Mouse (Mus musculus): ENCODE measurements at regions not wholly inside any gene's neighbourhood (a gene's known extent, or its start where the extent isn't known, plus 50 kb on each side); places are given as distances from the start of the nearest gene placed in this dataset.

DNA sequence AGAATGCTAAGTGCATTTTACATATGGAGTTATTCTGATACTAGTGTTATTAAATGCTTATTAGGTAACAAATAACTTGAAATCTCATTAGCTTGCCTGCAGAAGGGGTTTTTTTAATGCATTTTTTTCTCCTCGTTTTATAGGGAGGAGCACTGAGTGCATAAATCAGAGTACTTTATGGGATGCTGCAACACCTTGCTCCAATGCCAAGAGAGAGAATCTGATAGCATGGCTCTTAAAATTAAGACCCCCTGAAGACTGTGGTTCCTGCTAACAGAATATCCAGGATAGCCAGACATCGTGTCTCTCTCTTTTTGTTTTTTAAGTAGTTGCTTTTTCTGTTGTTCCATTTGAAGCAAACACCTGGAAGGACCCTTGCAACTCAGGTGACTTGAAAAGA, 100.8 kb upstream of the Rnaseh2b start:
- DNase-seq (ENCODE audit: low spot score) (no peak), ATAC-seq (replicated peaks; ENCODE audit: low FRiP score) (no peak)
- no peaks in the 10 kb centered on the region for H3K27me3 ChIP-seq (ENCODE audit: control insufficient read depth, insufficient read depth, low read length)
- H3K36me3 ChIP-seq (ENCODE audit: control insufficient read depth, insufficient read depth, low read length) = no peaks in the 10 kb centered on the region
- WGBS = 87% methylated on average over 2 of the region's 2 CpGs
- no peak overlapping the region for H3K4me3 ChIP-seq (ENCODE audit: low read depth, low read length)
- H3K27ac ChIP-seq (ENCODE audit: low read depth, low read length) = no peak overlapping the region
- H3K4me1 ChIP-seq (replicated peaks; ENCODE audit: control insufficient read depth, insufficient read depth, low read length) = no peaks in the 10 kb centered on the region
- H3K9ac ChIP-seq (ENCODE audit: low read length) = no peak overlapping the region
- H3K9me3 ChIP-seq (ENCODE audit: control insufficient read depth, low read length) = no peaks in the 10 kb centered on the region
- H3K4me2 ChIP-seq (ENCODE audit: low read depth, low read length, severe bottlenecking) = no peak overlapping the region

DNA sequence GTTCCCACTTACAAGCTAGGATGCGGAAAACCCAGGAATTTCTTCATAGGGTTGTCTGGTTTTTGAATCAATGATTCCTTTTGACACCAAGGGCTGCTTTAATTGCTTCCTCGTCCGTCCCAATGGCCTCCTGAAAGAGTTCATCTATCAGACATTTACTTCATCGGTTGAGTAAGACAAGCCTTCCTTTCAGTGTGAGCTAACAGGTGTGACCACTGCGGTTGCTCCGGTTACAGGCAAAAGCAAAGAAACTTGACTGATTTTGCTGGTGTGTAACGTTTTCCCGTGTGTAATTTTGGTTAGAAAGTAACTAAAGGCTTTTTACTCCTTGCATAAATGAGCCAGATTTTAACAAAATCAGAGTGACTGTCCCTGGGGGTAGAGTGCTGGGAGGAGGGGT, 99.6 kb upstream of the Rnaseh2b start:
- Histone ChIP-seq H3K9me3 (ENCODE audit: control insufficient read depth, low read length) (no peaks in the 10 kb centered on the region), H3K36me3 (ENCODE audit: control insufficient read depth, insufficient read depth, low read length) (no peaks in the 10 kb centered on the region), H3K27ac (ENCODE audit: low read depth, low read length) (no peak overlapping the region), H3K27me3 (ENCODE audit: control insufficient read depth, insufficient read depth, low read length) (no peaks in the 10 kb centered on the region), H3K4me3 (ENCODE audit: low read depth, low read length) (no peak overlapping the region), H3K4me2 (ENCODE audit: low read depth, low read length, severe bottlenecking) (no peak overlapping the region), H3K9ac (ENCODE audit: low read length) (no peak overlapping the region), H3K4me1 (replicated peaks; ENCODE audit: control insufficient read depth, insufficient read depth, low read length) (no peaks in the 10 kb centered on the region; the same call in 1 of the 2 replicates)
- DNase-seq (ENCODE audit: low spot score) = no peak
- WGBS = 63% methylated on average over 8 of the region's 8 CpGs
- no peak for ATAC-seq (replicated peaks; ENCODE audit: low FRiP score)

DNA sequence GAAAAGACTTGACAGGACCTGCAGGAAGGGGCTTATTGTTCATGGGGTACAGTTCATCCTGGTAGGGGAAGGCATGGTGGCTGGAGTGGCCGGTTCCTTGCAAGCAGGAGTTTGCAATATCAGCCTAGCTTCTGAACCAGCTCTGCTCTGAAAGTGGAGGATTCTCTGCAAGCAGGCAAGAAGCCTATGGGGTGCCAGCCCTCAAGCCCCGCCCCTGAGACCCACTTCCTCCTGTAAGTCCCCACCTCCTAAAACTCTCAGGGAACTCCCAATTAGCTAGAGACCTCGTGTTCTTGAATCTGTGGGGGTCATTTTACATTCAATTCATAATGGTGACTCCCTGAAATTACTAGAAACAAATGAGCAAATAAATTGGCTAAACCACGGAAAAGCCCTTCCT, 99.0 kb upstream of the Rnaseh2b start:
- no peak for DNase-seq (ENCODE audit: low spot score)
- no peak overlapping the region for H3K4me2 ChIP-seq (ENCODE audit: low read depth, low read length, severe bottlenecking)
- H3K27ac ChIP-seq (ENCODE audit: low read depth, low read length) = no peak overlapping the region
- H3K4me3 ChIP-seq (ENCODE audit: low read depth, low read length) = no peak overlapping the region
- no peaks in the 10 kb centered on the region for H3K9me3 ChIP-seq (ENCODE audit: control insufficient read depth, low read length)
- H3K36me3 ChIP-seq (ENCODE audit: control insufficient read depth, insufficient read depth, low read length) = no peaks in the 10 kb centered on the region
- ATAC-seq (replicated peaks; ENCODE audit: low FRiP score) = no peak
- 43% methylated on average over 4 of the region's 4 CpGs for WGBS
- no peak overlapping the region for H3K9ac ChIP-seq (ENCODE audit: low read length)
- no peaks in the 10 kb centered on the region for H3K27me3 ChIP-seq (ENCODE audit: control insufficient read depth, insufficient read depth, low read length)
- H3K4me1 ChIP-seq (replicated peaks; ENCODE audit: control insufficient read depth, insufficient read depth, low read length) = no peaks in the 10 kb centered on the region; the same call in 1 of the 2 replicates

DNA sequence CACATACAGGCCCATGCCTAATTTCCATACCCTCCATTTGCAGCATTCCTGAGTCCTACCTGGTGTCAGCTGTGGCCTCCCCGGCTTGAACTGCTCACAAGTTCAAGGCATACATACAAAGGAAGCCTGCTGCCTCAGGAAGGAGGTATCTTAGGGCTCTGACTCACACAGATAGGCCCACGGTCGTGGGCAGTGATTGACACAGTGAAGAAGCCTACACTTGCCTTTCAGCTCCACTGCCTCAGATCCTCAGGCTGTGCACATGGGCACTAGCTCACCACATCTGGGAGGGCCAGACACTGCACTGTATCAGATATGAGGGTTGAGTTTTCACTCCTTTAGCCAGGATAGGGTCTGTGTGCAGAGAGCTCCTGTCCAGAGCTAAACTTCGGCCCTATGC, 95.6 kb upstream of the Rnaseh2b start:
- Histone ChIP-seq H3K9me3 (ENCODE audit: control insufficient read depth, low read length) (no peaks in the 10 kb centered on the region), H3K4me1 (replicated peaks; ENCODE audit: control insufficient read depth, insufficient read depth, low read length) (no peaks in the 10 kb centered on the region; the same call in 1 of the 2 replicates), H3K9ac (ENCODE audit: low read length) (no peak overlapping the region), H3K27me3 (ENCODE audit: control insufficient read depth, insufficient read depth, low read length) (no peaks in the 10 kb centered on the region), H3K27ac (ENCODE audit: low read depth, low read length) (no peak overlapping the region), H3K4me3 (ENCODE audit: low read depth, low read length) (no peak overlapping the region), H3K4me2 (ENCODE audit: low read depth, low read length, severe bottlenecking) (no peak overlapping the region), H3K36me3 (ENCODE audit: control insufficient read depth, insufficient read depth, low read length) (no peaks in the 10 kb centered on the region)
- DNase-seq (ENCODE audit: low spot score) (no peak), ATAC-seq (replicated peaks; ENCODE audit: low FRiP score) (no peak)
- WGBS = 73% methylated on average over 4 of the region's 4 CpGs

DNA sequence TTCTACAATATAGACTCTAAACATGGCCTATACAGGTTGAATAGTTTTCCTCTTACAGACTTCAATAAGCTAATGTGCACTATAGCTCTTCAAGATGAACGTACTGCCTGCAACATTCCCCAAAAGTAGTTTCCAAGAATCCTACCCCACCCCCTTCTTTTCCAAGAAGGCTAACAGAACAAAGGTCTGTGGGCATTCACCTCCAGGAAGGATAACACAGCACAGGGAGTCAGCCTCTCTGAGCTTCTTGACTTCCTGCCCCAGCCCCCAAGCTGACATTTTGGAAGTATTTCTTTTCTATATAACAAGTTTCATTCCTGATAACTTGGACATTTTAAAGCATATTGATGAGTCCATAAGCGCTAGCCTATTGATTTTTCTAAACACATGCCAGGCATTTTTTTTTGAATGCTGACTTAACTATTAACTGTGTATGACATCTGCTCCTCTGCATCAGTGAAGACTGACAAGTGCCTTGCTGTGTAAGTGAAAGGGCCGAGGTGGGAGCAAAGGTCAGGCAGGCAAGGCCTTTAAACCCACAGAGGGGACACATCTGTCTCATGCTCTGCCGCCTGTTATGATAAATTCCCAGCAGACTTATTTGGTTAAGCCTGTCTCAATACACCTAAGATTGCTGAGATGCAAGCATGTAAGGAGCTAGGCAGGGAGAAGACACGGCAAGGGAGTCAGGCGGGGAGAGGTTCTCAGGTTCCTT, 93.8 kb upstream of the Rnaseh2b start:
- ATAC-seq (replicated peaks; ENCODE audit: low FRiP score) (no peak), DNase-seq (ENCODE audit: low spot score) (no peak)
- H3K4me3 ChIP-seq (ENCODE audit: low read depth, low read length) = no peak overlapping the region
- H3K27me3 ChIP-seq (ENCODE audit: control insufficient read depth, insufficient read depth, low read length) = no peaks in the 10 kb centered on the region
- H3K4me2 ChIP-seq (ENCODE audit: low read depth, low read length, severe bottlenecking) = no peak overlapping the region
- H3K9me3 ChIP-seq (ENCODE audit: control insufficient read depth, low read length) = no peaks in the 10 kb centered on the region
- WGBS = 58% methylated on average over 6 of the region's 6 CpGs
- no peaks in the 10 kb centered on the region for H3K36me3 ChIP-seq (ENCODE audit: control insufficient read depth, insufficient read depth, low read length)
- no peaks in the 10 kb centered on the region; the same call in 1 of the 2 replicates for H3K4me1 ChIP-seq (replicated peaks; ENCODE audit: control insufficient read depth, insufficient read depth, low read length)
- no peak overlapping the region for H3K27ac ChIP-seq (ENCODE audit: low read depth, low read length)
- H3K9ac ChIP-seq (ENCODE audit: low read length) = no peak overlapping the region

DNA sequence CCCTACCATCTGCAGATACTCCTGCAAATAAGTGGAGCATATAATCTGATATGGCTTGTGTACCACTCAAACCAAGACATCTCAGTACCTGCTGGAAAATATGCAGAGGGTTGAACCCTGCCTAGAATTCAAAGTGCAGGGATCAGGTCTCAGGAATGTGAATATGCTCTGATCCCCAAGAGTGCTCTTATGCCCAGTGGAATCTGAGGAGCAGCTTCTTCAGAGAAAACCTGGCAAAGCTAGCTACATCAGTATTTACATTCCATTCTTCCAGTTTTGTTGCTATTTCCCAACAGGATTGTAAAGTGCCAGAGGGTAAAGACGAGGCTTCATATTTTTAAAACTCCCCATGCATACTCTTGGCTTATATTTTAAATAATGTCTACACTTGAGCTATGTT, 77.3 kb upstream of the Rnaseh2b start:
- Histone ChIP-seq H3K36me3 (ENCODE audit: control insufficient read depth, insufficient read depth, low read length) (no peaks in the 10 kb centered on the region), H3K4me3 (ENCODE audit: low read depth, low read length) (no peak overlapping the region), H3K9me3 (ENCODE audit: control insufficient read depth, low read length) (no peaks in the 10 kb centered on the region), H3K4me2 (ENCODE audit: low read depth, low read length, severe bottlenecking) (no peak overlapping the region), H3K4me1 (replicated peaks; ENCODE audit: control insufficient read depth, insufficient read depth, low read length) (no peaks in the 10 kb centered on the region), H3K27me3 (ENCODE audit: control insufficient read depth, insufficient read depth, low read length) (no peaks in the 10 kb centered on the region), H3K27ac (ENCODE audit: low read depth, low read length) (no peak overlapping the region), H3K9ac (ENCODE audit: low read length) (no peak overlapping the region)
- ATAC-seq (replicated peaks; ENCODE audit: low FRiP score) (no peak), DNase-seq (ENCODE audit: low spot score) (no peak)
- WGBS = 65% methylated on average over 1 of the region's 1 CpGs

DNA sequence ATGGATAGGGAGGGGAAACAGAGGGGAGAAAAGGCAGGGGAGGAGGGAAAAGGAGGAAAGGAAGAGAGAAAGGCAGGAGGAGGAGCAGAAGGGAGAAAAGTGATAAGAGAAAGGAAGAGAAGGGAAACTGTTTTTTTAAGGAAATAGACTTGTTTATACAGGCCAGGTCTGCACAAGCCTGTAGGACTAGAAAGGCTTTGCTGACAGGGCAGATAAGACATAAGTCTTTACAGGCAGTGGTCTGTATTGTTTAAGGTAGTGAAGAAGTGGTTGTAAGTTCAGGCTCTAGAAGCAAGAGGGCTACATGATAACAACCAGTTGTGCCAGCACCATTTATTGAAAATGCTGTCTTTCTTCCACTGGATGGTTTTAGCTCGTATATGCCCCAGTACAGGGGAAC, 75.4 kb upstream of the Rnaseh2b start:
- H3K9ac ChIP-seq (ENCODE audit: low read length) = no peak overlapping the region
- no peak overlapping the region for H3K4me3 ChIP-seq (ENCODE audit: low read depth, low read length)
- ATAC-seq (replicated peaks; ENCODE audit: low FRiP score) = no peak
- H3K36me3 ChIP-seq (ENCODE audit: control insufficient read depth, insufficient read depth, low read length) = no peaks in the 10 kb centered on the region
- DNase-seq (ENCODE audit: low spot score) = no peak
- no peak overlapping the region for H3K27ac ChIP-seq (ENCODE audit: low read depth, low read length)
- no peaks in the 10 kb centered on the region for H3K27me3 ChIP-seq (ENCODE audit: control insufficient read depth, insufficient read depth, low read length)
- H3K9me3 ChIP-seq (ENCODE audit: control insufficient read depth, low read length) = no peaks in the 10 kb centered on the region
- no peak overlapping the region for H3K4me2 ChIP-seq (ENCODE audit: low read depth, low read length, severe bottlenecking)
- 100% methylated on average over 1 of the region's 1 CpGs for WGBS
- no peaks in the 10 kb centered on the region for H3K4me1 ChIP-seq (replicated peaks; ENCODE audit: control insufficient read depth, insufficient read depth, low read length)

DNA sequence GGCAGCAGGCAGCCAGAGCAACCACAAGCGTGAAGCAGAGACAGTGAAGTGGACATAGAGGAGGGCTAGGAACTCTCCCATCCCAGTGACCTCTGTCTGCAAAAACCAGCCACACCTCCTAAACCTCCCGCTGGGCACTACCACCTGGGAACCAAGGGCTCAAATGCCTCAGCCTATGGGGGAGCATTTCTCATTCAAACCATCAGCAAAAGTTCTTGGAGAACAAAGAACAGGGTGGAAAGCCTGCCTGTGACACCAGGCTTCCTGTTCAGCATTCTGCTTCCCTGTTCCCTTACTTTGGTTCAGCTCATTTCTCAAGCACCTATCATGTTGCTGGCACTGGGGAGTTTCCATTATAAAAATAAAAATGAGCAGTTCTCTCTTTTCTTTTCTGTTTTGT, 74.4 kb upstream of the Rnaseh2b start:
- H3K36me3 ChIP-seq (ENCODE audit: control insufficient read depth, insufficient read depth, low read length) = no peaks in the 10 kb centered on the region

DNA sequence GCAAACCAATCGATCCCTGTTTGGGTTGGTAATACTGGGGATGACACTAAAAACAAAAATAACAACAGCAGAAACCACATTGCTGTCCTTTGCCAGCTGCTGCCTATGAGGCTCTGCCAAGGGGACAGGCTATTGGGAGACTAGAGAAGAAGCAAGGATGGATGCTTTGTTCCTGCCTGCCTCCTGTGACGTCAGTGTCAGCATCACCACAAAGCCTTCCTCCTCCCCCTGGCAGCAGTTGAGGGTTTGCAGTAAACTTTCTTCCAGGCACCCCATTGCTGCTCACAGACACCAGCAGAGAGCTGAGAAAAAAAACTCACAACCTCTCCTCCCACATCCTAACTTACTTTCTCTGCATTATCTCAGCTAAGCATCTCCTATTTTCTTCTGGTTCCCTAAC, 73.7 kb upstream of the Rnaseh2b start:
- H3K9ac ChIP-seq (ENCODE audit: low read length) = no peak overlapping the region
- no peak for DNase-seq (ENCODE audit: low spot score)
- no peak for ATAC-seq (replicated peaks; ENCODE audit: low FRiP score)
- H3K4me2 ChIP-seq (ENCODE audit: low read depth, low read length, severe bottlenecking) = no peak overlapping the region
- WGBS = 49% methylated on average over 2 of the region's 2 CpGs
- H3K27me3 ChIP-seq (ENCODE audit: control insufficient read depth, insufficient read depth, low read length) = no peaks in the 10 kb centered on the region
- H3K9me3 ChIP-seq (ENCODE audit: control insufficient read depth, low read length) = no peaks in the 10 kb centered on the region
- H3K4me3 ChIP-seq (ENCODE audit: low read depth, low read length) = no peak overlapping the region
- no peak overlapping the region for H3K27ac ChIP-seq (ENCODE audit: low read depth, low read length)
- no peaks in the 10 kb centered on the region for H3K4me1 ChIP-seq (replicated peaks; ENCODE audit: control insufficient read depth, insufficient read depth, low read length)
- H3K36me3 ChIP-seq (ENCODE audit: control insufficient read depth, insufficient read depth, low read length) = no peaks in the 10 kb centered on the region

More for the DNA sequence above, 74.4 kb upstream of the Rnaseh2b start:
- ATAC-seq (replicated peaks; ENCODE audit: low FRiP score) (no peak), DNase-seq (ENCODE audit: low spot score) (no peak)
- H3K4me1 ChIP-seq (replicated peaks; ENCODE audit: control insufficient read depth, insufficient read depth, low read length) = no peaks in the 10 kb centered on the region
- no peaks in the 10 kb centered on the region for H3K9me3 ChIP-seq (ENCODE audit: control insufficient read depth, low read length)
- no peak overlapping the region for H3K9ac ChIP-seq (ENCODE audit: low read length)
- WGBS = 55% methylated on average over 2 of the region's 2 CpGs
- H3K27ac ChIP-seq (ENCODE audit: low read depth, low read length) = no peak overlapping the region
- no peak overlapping the region for H3K4me3 ChIP-seq (ENCODE audit: low read depth, low read length)
- no peaks in the 10 kb centered on the region for H3K27me3 ChIP-seq (ENCODE audit: control insufficient read depth, insufficient read depth, low read length)
- H3K4me2 ChIP-seq (ENCODE audit: low read depth, low read length, severe bottlenecking) = no peak overlapping the region

All from forebrain, embryonic 11.5 days (tissue).